ENCODE assay signal across 15 mouse cellular contexts in genomic region chr7:114754626-114755025, GRCm38 (mm10). TPM values are rescaled to one million over a fixed set of nuclear protein-coding genes. Genes with fewer than 3 reads are reported as not detected.
"Had no signal": no experiment of that assay in that cellular context is flagged by ENCODE, and none has a peak within 500 bp of the region (broad histone marks: within the 10 kb centered on the region; RNA-seq: fewer than 3 reads in every experiment).

No protein-coding gene starts in this region.

- H3K4me3 ChIP-seq: intestine, embryonic 15.5 days; limb, embryonic 12.5 days; limb, embryonic 15.5 days; liver, embryonic 13.5 days had no signal

- H3K9ac ChIP-seq: intestine, embryonic 15.5 days; limb, embryonic 12.5 days; limb, embryonic 15.5 days; liver, embryonic 13.5 days had no signal

- H3K27ac ChIP-seq: intestine, embryonic 15.5 days; kidney, postnatal 0 days; limb, embryonic 12.5 days; limb, embryonic 15.5 days; liver, embryonic 13.5 days had no signal

- DNase-seq: liver, embryonic 13.5 days; lung, adult 2 months; lung, postnatal 14 days; lung, postnatal 4 days; midbrain, embryonic 14.5 days; thymus, adult 2 months; thymus, postnatal 14 days; thymus, postnatal 4 days had no signal

- ATAC-seq: intestine, embryonic 15.5 days had no signal

- H3K27me3 ChIP-seq: intestine, embryonic 15.5 days; limb, embryonic 12.5 days; limb, embryonic 15.5 days; liver, embryonic 13.5 days had no signal

- H3K9me3 ChIP-seq: intestine, embryonic 15.5 days; limb, embryonic 12.5 days; limb, embryonic 15.5 days; liver, embryonic 13.5 days had no signal

- H3K4me1 ChIP-seq: intestine, embryonic 15.5 days; limb, embryonic 12.5 days; limb, embryonic 15.5 days; liver, embryonic 13.5 days had no signal

- H3K4me2 ChIP-seq: intestine, embryonic 15.5 days; limb, embryonic 12.5 days; limb, embryonic 15.5 days; liver, embryonic 13.5 days; midbrain, embryonic 11.5 days had no signal

- H3K36me3 ChIP-seq: intestine, embryonic 15.5 days; limb, embryonic 12.5 days; limb, embryonic 15.5 days; liver, embryonic 13.5 days had no signal

RNA-seq across cellular contexts. Expression of gene Calcb, which starts 36.2 kb away (rescaled TPM):
- polyA plus RNA-seq: kidney, postnatal 0 days; limb, embryonic 12.5 days; liver, embryonic 13.5 days; liver, embryonic 16.5 days; midbrain, embryonic 11.5 days; midbrain, embryonic 14.5 days; spleen, adult 2 months had no signal
